Mouse (Mus musculus) small intestine, adult 10 weeks (tissue): ENCODE data around the gene Aspn. TPM values are rescaled to one million over a fixed set of nuclear protein-coding genes. Genes with fewer than 3 reads are reported as not detected.

Experiments
- polyA plus RNA-seq: library from polyadenylated mRNA; stranded (reverse); fragments of 350-450 nt; fragmentation: Illumina TruSeq; extraction: RNeasy Lipid Tissue Mini Kit (QIAGEN cat#74804); gene quantifications from one replicate; pipeline ENCODE4 v1.2.3, GENCODE M21; 2014; ENCODE audit warnings: low replicate concordance

Gene Aspn
- 57.0 TPM for polyA plus RNA-seq

GRCm38 (mm10) chr13:49544279-49544678 lies at the start of gene Aspn:
Aspn (plus strand) TSS chr13:49544443.

GRCm38 (mm10) chr13:49504510-49504909 lies 39.7 kb upstream of the Aspn start, which contains the start of gene Ecm2:
Ecm2 (plus strand) TSS chr13:49504810.

DNA sequence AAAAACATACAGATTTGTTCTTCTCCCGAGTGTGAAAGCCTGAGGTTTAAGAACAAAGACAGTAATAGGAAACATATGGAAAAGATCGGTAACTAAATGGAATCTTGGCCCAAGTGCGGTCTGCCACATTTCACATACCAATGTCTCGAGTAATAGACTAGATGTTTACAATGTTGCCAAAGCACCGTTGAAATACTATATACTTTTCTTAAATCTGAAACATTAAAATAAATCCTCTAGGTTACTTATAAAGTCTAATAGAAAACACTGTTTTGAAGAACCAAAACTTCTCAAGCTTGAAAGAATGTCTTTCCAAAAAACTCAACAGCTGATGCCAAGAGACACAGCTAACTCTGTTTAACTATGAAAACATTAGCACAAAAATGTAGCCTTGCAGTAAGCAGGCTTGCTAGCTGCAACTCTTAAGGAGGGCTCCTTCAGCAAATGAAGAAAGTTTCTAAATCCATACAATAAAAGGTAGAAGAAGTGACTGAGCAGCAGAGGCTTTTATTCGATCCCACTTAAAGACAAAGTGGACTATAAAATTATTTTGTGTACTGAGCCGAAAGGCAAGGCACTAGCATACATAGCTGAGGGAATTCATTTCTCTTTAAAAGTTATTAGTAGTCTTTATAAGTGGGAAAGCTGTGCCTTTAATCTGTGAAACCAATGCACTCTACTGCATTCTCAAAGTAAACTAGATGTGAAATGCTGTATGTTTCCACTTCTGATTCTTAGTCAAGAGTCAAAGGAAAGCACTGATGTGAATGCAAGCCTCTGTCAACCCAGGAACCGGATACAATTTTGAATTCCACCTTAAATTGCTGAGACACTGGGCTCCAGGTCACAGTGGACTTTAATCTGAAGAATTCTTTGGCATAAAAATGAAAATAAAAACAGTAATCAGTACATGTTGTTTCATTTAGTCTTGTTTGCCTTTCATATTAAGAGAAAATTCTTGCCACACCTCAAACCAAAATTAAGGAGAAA lies 37.6 kb downstream of the Aspn start, which contains the start of gene Omd:
TSS of gene Omd (plus strand) at position 922 of the 990 bp plus-strand sequence.

GRCm38 (mm10) chr13:49607714-49608113 lies 63.5 kb downstream of the Aspn start, which contains the start of gene Ogn:
Ogn (plus strand) TSS chr13:49608046.

Other genes starting within 250 kb of the Aspn start
- gene Fgd3, start 224.1 kb upstream of the Aspn start, polyA plus RNA-seq = 0.45 TPM
- 12.1 TPM for gene Bicd2, start 202.9 kb upstream of the Aspn start, polyA plus RNA-seq
- 7.2 TPM for gene Ippk, start 123.2 kb upstream of the Aspn start, polyA plus RNA-seq
- gene Tes3-ps, start 51.1 kb upstream of the Aspn start, polyA plus RNA-seq = 0.67 TPM
- gene Ecm2, start 39.6 kb upstream of the Aspn start, polyA plus RNA-seq = 8.3 TPM
- 0.37 TPM for gene Omd, start 38.0 kb downstream of the Aspn start, polyA plus RNA-seq
- gene Ogn, start 63.6 kb downstream of the Aspn start, polyA plus RNA-seq = 114 TPM
- gene Cenpp, start 108.3 kb downstream of the Aspn start, polyA plus RNA-seq = 20.4 TPM
- 25.5 TPM for gene Nol8, start 108.6 kb downstream of the Aspn start, polyA plus RNA-seq
- 35.0 TPM for gene Iars, start 137.7 kb downstream of the Aspn start, polyA plus RNA-seq